Mouse (Mus musculus): ENCODE data around the gene Mios.

Gene Mios

DNA sequence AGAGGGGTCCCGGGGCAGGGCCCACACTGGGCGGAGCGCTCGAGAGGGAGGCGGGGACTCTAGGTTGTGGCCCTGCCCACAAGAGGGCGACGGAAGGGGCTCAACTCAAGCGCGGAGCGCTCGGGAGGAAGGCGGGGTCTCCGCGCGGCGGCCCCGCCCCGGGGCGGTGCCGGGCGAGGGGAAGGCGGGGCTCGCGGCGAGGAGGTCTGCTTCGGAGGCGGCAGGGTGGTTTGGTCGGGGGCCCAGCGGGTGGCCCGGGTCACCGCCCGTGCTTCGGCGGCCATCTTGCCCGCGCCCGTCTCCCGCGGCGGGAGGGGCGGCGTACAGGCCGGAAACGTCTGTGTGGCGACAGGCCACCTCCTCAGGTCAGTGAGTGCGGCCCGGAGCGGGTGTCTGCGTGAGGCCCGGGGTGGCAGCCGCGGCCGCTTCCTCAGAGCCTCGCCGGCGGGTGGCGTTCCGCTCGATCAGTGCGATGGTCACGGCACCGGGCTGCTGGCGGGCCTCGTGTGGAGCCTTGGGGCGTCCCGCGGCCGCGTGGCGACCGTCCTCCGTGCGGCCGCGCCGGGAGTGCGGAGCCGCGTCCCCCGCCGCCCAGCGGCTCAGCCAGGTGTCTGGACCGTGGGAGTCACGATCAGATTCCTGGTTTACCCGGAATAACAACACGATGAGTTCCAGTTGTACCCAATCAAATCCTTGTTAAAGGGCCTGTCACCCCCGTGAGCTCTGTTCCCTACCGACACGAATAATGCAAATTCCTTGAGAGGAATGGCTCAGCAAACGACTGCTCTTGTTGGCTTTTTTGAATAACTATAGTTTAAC lies at the start of gene Mios:
Mios (plus strand) TSS at position 176 of the 819 bp plus-strand sequence.
- DNase-seq (ENCODE audit: low spot score) = peak; percentile 91

- no peak for DNase-seq (ENCODE audit: low spot score)
Observed at GRCm38 (mm10) chr6:8160001-8160400, 49.0 kb upstream of the Mios start.

GRCm38 (mm10) chr6:8164741-8165140 lies 44.3 kb upstream of the Mios start:
- no peak for DNase-seq (ENCODE audit: low spot score)

DNA sequence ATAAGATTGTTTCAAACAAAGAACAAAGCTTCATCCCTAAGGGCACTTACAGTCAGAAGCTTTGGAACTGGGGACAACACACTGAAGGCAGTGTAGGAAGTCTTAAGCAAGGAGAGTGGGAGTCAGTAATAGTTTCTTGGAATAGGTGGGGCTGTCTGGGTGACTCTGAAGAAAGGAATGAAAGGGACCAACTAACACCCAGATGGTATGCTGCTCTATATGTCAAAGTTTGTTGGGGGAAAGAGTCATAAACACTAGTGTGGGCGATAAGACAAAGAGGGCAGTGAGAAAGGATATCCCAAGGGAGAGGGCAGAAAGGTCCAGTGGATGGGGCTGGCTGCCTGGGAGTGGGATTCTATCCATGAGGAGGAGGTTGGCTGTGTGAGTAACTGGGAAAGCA lies 36.9 kb upstream of the Mios start:
- no peak for DNase-seq (ENCODE audit: low spot score)

GRCm38 (mm10) chr6:8174062-8174461 lies 35.0 kb upstream of the Mios start:
- peak; percentile 45 for DNase-seq (ENCODE audit: low spot score)

DNA sequence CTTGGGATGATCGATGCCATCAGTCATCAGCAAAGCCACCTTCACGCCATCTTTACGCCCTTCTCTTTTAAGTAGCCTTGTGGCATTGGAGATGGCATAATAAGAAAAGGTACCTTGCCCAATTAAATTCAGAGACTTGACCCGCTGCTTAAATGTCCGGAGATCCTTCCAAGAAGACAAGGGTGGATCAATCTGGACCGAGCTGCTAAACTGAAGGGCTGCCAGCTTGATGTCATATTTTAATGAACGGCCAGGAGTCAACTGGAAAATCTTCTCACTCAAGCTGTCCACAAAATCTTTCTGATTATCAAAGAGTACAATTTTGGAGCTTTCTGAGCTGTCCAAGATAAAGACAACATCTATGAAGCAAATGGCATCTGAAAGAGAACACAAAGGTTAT lies 33.7 kb upstream of the Mios start:
- no peak for DNase-seq (ENCODE audit: low spot score)

DNA sequence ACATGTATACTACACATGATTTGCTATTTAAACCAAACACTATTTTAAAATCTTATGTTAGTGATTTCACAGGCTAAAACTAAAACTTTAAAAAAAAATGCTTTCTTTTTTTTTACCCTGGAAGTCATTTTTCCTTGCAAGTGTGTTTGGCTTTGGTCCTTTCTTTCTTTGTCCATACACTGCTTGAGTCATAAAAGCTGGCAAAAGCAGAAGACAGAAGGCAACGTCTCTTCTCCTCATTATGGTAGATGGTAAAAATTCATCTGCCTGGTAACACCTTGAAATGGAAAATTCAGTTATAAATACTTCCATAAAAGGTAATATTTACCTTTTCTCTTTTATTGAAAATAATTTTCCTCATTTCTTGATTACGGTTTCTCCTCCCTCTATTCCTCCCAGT lies 32.9 kb upstream of the Mios start:
- no peak for DNase-seq (ENCODE audit: low spot score)

- DNase-seq (ENCODE audit: low spot score) = peak; percentile 33
Observed at GRCm38 (mm10) chr6:8178397-8178941, 30.6 kb upstream of the Mios start.

- peak; percentile 18 for DNase-seq (ENCODE audit: low spot score)
Observed at GRCm38 (mm10) chr6:8188599-8189233, 20.3 kb upstream of the Mios start.

DNA sequence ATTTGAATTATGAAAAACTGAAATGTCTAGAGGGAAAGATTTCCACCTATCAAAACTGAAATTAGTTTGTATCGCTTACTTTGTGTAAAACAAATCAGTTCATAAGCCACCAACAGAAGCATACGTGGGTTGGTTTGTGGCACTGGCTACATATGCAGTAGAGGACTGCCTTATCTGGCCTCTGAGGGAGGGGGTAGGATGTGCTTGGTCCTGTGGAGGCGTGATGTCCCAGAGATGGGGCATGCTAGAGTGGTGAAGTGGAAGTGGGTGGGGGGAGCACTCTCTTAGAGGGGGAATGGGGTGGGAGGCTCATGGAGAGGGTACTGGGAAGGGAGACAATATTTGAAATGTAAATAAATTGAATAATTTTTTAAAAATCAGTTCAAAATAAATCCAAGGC lies 19.1 kb upstream of the Mios start:
- DNase-seq (ENCODE audit: low spot score) = no peak

DNA sequence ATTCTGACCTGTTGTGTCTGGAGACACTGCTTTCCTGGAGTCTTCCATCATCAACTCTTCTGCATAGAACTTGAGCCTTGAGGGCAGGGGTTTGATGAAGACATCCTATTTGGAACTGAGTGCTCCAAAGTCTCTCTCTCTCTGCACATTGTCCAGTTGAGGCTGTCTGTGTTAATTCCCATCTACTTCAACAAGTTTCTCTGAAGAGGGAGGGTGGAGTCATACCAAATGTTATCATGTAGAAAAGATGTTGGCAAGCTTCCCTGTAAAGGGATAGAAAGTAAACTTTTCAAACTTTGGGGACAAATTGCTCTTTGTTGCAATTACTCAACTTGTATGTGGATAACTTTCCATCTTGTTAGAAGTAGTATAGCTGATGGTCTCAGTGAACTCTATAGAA lies 16.5 kb upstream of the Mios start, which contains the start of gene Col28a1:
Col28a1 (minus strand) TSS at position 101 of the 400 bp plus-strand sequence.
- DNase-seq (ENCODE audit: low spot score) = no peak

DNA sequence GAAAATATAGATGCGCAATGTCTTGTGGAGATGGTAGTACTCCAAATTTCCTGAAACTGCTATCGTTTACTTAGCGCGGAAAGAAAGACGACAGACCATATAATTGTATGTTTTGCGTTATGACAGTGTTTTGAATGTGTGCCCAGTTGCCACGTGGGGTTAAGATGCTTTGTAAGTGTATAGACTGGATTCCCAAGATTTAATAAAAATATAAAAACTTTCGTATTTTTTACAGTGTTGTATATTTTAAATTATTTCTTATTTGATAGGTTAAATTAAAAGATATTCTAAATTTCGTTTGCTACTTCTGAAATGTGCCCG lies 804 bp downstream of the Mios start:
- no peak for DNase-seq (ENCODE audit: low spot score)

DNA sequence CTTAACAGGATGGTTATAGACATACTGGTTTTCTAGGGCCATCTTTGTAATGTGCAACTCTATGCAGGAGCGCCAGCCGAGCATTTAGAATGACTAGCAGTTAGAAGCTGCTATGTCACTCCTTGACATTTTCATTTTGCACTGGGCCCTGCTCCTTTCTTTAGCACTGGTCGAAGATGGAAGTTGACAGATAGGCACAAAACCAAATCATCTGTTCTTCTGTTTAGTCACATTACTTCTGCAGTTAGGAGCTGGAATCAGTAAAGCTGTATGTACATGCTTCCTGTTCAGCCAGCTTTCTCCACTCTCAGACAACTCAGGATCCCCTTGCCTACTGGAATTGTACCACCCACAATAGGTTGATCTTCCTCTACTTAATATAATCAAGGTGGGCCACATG lies 1.6 kb downstream of the Mios start:
- peak; percentile 8 for DNase-seq (ENCODE audit: low spot score)

GRCm38 (mm10) chr6:8227035-8227434 lies 18.0 kb downstream of the Mios start:
- no peak for DNase-seq (ENCODE audit: low spot score)

DNA sequence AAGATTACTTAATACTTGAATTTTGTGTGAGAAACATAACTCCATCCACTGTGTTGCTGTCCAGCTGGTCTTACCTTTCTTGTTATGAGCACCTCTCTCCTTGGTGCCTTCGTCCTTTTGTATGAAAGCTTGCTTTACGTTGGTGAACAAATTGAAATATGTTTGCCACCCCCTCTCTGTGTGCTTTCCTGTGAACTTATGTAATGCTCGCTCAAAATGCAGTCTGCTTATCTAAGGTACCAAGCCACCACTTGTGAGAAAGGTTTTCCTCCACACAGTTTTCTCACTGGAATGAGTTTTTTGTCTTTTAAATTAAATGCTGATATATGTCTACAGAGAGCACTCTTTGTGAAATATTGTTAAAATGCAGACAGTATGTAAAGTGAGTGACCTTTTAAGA lies 19.6 kb downstream of the Mios start:
- DNase-seq (ENCODE audit: low spot score) = no peak

DNA sequence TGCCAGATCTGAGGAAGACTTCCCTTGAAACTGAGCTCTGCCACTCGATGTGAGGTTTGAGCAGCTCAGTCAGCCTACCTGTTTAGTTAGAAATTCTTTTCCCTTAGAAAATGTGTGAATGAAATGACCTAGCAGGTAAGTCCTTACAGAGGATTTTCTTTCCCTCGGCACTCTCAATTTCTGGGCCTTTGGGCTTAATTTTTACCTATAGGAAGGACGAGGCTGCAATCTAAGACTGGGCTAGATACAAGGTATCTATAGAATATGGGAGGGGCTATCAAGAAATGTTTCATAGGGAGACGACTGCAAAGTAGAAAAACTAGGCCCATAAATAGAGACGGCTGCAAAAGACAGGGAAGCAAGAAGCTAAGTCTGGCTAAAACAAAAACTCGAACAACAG lies 49.3 kb downstream of the Mios start:
- no peak for DNase-seq (ENCODE audit: low spot score)

GRCm38 (mm10) chr6:8259004-8259666 lies 50.1 kb downstream of the Mios start, which contains the start of the genes Rpa3, Umad1 and Gm45062:
Gene Rpa3, minus strand, starts transcription at chr6:8259173.
Gene Umad1, plus strand, starts transcription at chr6:8259288.
Gene Gm45062, plus strand, starts transcription at chr6:8259450.
- peak; percentile 98 for DNase-seq (ENCODE audit: low spot score)

DNA sequence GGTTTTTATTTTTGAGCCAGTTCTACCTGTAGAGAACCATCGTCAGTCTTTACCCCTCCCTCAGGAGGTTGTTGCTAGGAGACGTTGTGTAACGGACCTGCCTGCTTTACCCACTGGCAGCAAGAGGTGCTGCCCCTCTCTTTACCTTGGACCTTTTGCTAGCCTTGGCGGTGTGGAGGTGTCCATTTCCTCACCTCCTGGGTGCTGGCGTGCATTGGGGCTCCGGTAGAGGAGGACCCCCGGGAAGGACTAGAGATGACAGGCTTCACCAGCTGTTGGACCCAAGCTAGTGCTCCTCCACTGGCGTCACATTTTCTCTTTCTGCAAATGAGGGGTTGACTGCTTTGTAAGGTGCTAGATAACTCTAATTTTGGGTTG lies 50.6 kb downstream of the Mios start:
- no peak for DNase-seq (ENCODE audit: low spot score)

DNA sequence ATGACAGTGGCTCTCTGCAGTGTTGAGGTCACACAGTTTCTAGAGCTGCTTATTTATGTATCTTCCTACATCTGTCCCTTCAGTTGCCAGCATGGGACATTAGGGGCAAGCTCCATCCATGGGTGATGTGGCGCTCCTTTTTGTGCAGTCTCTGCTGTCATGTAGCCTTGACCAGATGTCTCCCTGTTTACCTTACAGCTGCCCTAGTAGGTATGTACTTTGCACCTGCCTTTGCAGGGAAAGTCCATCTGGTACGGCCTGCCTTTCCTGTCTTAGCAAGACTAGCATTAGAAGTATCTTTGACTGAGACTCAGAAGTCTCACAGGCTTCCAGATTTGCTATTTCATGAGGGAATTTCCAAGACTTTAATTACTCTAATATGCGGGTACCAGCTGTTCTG lies 62.0 kb downstream of the Mios start:
- DNase-seq (ENCODE audit: low spot score) = no peak

GRCm38 (mm10) chr6:8274387-8275054 lies 65.5 kb downstream of the Mios start:
- DNase-seq (ENCODE audit: low spot score) = peak; percentile 73

DNA sequence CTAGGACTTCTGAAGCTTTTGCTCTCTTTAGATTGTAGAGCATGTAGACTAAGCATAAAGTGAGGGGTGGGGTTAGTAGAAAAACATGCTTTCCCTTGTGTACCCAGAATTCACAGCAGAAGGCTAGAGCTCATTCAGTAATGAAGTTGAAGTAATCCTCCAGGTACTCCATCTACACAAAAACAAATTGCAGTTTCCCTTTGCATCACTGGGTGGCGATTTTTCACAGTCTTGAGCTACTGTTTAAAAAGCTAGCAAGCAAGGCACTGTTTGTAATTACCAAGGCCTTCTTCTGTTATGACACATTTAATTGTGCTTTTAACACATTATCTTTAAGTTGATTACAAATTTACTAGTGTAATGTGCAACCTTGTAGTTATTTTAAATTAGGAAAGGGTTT lies 66.1 kb downstream of the Mios start:
- peak; percentile 68 for DNase-seq (ENCODE audit: low spot score)

DNA sequence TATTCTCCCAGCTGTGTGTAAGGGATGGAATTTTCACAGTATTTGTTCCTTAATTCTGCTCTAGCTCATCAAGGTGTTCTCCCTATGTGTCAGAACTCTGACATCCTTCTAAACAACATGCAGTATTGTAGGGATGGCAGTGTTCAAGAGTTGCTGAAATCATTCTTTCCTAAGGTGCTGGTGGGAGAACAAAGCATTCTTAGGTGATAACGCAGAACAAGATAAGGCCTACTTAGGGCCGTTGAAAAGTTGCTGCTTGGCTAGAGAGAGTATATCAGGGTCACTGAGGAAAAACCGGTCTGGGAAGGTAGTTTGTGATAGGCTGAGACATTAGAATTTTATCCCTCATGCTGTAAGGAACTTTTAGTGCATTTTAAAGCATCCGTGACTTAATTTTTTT lies 67.4 kb downstream of the Mios start:
- DNase-seq (ENCODE audit: low spot score) = no peak

All from embryo, embryonic 10 days (tissue).